Mouse (Mus musculus) kidney, postnatal 0 days (tissue): ENCODE results near the gene Nrd1. TPM values are rescaled to one million over a fixed set of nuclear protein-coding genes. Genes with fewer than 3 reads are reported as not detected.
A peak's percentile ranks its signal among the peaks of the same experiment; 100 is the strongest.

ENCODE experiments used
- ATAC-seq: fragments of 200-750 bp; cut with Nextera tagmentation; replicated peaks from 2 replicates; pipeline ENCODE4 v1.8.0; 2017; ENCODE audit warnings: low read depth, moderate number of reproducible peaks, moderate TSS enrichment, moderate library complexity; ENCODE audit not compliant: low FRiP score
- DNase-seq: peaks from one replicate; pipeline ENCODE4 v3.0.0-alpha.2; 2016; ENCODE audit warnings: low spot score
- H3K27ac ChIP-seq: fragments of 300-500 bp; sonication (generic); 2 replicates; pipeline ENCODE4 v1.5.1; 2014; ENCODE audit warnings: mild to moderate bottlenecking
- H3K27me3 ChIP-seq: fragments of 300-500 bp; sonication (generic); 2 replicates; pipeline ENCODE4 v1.6.1; 2014; ENCODE audit warnings: low read length, mixed read lengths; ENCODE audit not compliant: insufficient read depth
- H3K36me3 ChIP-seq: fragments of 300-500 bp; sonication (generic); 2 replicates; pipeline ENCODE4 v1.6.1; 2014; ENCODE audit warnings: low read length, mixed read lengths; ENCODE audit not compliant: insufficient read depth
- H3K4me1 ChIP-seq: fragments of 300-500 bp; sonication (generic); replicated peaks from 2 replicates; pipeline ENCODE4 v1.6.1; 2014; ENCODE audit warnings: antibody characterized with exemption, low read length, mixed read lengths; ENCODE audit not compliant: insufficient read depth
- H3K4me2 ChIP-seq: fragments of 300-500 bp; sonication (generic); 2 replicates; pipeline ENCODE4 v1.6.1; 2014; ENCODE audit warnings: mild to moderate bottlenecking, low read length, moderate library complexity, mixed read lengths
- H3K4me3 ChIP-seq: fragments of 300-500 bp; sonication (generic); replicated peaks from 2 replicates; pipeline ENCODE4 v1.5.1; 2014; ENCODE audit warnings: low read depth, low read length
- H3K9ac ChIP-seq: fragments of 300-500 bp; sonication (generic); 2 replicates; pipeline ENCODE4 v1.6.1; 2014; ENCODE audit warnings: low read depth, low read length
- H3K9me3 ChIP-seq: fragments of 300-500 bp; sonication (generic); replicated peaks from 2 replicates; pipeline ENCODE4 v1.6.1; 2016; ENCODE audit warnings: low read length, inconsistent platforms, mixed read lengths
- CTCF ChIP-seq: IDR thresholded peaks from 2 replicates; pipeline ENCODE4 v1.5.1; 2016; ENCODE audit warnings: antibody characterized with exemption, low read depth, mild to moderate bottlenecking, moderate library complexity
- WGBS: fragments of 180-500 bp; shearing (Covaris S2); extraction: QIAGEN DNeasy Blood & Tissue Kit; methylation state at CpG from one replicate; pipeline ENCODE4 v1.1.7; 2014; 5-methylcytosine and 5-hydroxymethylcytosine counted together
- polyA plus RNA-seq: library from polyadenylated mRNA; unstranded; fragments of >200 nt; fragmentation: Nextera tagmentation; extraction: Ambion mirVana; gene quantifications from 2 replicates; pipeline ENCODE4 v1.2.1, GENCODE M21; 2015

Nrd1 gene
- polyA plus RNA-seq: 43.5 and 45.1 TPM in 2 replicates

GRCm38 (mm10) chr4:108999999-109000950 is at the start of gene Nrd1:
Nrd1 (plus strand) TSS chr4:109000655.
- Histone ChIP-seq H3K9me3 (no peaks in the 10 kb centered on the region), H3K4me3 (peak within 1 kb of the TSS; percentile 77), H3K4me2 (peak within 1 kb of the TSS; percentile 76), H3K27ac (peak within 1 kb of the TSS; percentile 96), H3K9ac (peak within 1 kb of the TSS; percentile 85), H3K4me1 (no peaks in the 10 kb centered on the region; the same call in 1 of the 2 replicates), H3K27me3 (no peaks in the 10 kb centered on the region), H3K36me3 (no peaks in the 10 kb centered on the region)
- DNase-seq (peak; percentile 100), ATAC-seq (peak; percentile 99)
- no peak for TF ChIP-seq CTCF
- under 1% methylated on average over 58 of the region's 58 CpGs for WGBS

GRCm38 (mm10) chr4:108951663-108952062 is 48.8 kb upstream of the Nrd1 start:
- H3K27me3 ChIP-seq: no peaks in the 10 kb centered on the region
- H3K9ac ChIP-seq: no peak overlapping the region
- H3K4me3 ChIP-seq: no peak overlapping the region
- H3K4me1 ChIP-seq: no peaks in the 10 kb centered on the region
- H3K9me3 ChIP-seq: no peaks in the 10 kb centered on the region
- no peaks in the 10 kb centered on the region for H3K36me3 ChIP-seq
- H3K4me2 ChIP-seq: no peak overlapping the region
- DNase-seq (no peak), ATAC-seq (no peak)
- WGBS: 88% methylated on average over 4 of the region's 4 CpGs
- H3K27ac ChIP-seq: no peak overlapping the region
- no peak for TF ChIP-seq CTCF

GRCm38 (mm10) chr4:108959696-108960095 is 40.8 kb upstream of the Nrd1 start:
- Histone ChIP-seq H3K4me1 (no peaks in the 10 kb centered on the region), H3K27me3 (no peaks in the 10 kb centered on the region), H3K4me2 (no peak overlapping the region), H3K9ac (no peak overlapping the region), H3K27ac (no peak overlapping the region), H3K4me3 (no peak overlapping the region), H3K36me3 (no peaks in the 10 kb centered on the region), H3K9me3 (no peaks in the 10 kb centered on the region)
- ATAC-seq: no peak
- 85% methylated on average over 3 of the region's 3 CpGs for WGBS
- DNase-seq: no peak
- TF ChIP-seq CTCF: no peak

- Histone ChIP-seq H3K4me2 (no peak overlapping the region), H3K27ac (no peak overlapping the region), H3K9me3 (no peaks in the 10 kb centered on the region), H3K9ac (no peak overlapping the region), H3K27me3 (no peaks in the 10 kb centered on the region), H3K4me3 (no peak overlapping the region), H3K36me3 (no peaks in the 10 kb centered on the region), H3K4me1 (no peaks in the 10 kb centered on the region)
- 89% methylated on average over 4 of the region's 4 CpGs for WGBS
- no peak for TF ChIP-seq CTCF
- DNase-seq (no peak), ATAC-seq (no peak)
Measured at GRCm38 (mm10) chr4:108960619-108961460, 39.6 kb upstream of the Nrd1 start.

- Histone ChIP-seq H3K4me3 (no peak overlapping the region), H3K9me3 (no peaks in the 10 kb centered on the region), H3K9ac (no peak overlapping the region), H3K27ac (no peak overlapping the region), H3K4me1 (no peaks in the 10 kb centered on the region), H3K4me2 (no peak overlapping the region), H3K36me3 (no peaks in the 10 kb centered on the region), H3K27me3 (no peaks in the 10 kb centered on the region)
- ATAC-seq: no peak
- DNase-seq: no peak
- 81% methylated on average over 6 of the region's 6 CpGs for WGBS
- no peak for TF ChIP-seq CTCF
Measured at GRCm38 (mm10) chr4:108963017-108963416, 37.4 kb upstream of the Nrd1 start.

- H3K4me1 ChIP-seq: no peaks in the 10 kb centered on the region
- 55% methylated on average over 3 of the region's 3 CpGs for WGBS
- no peak overlapping the region for H3K9ac ChIP-seq
- ATAC-seq (no peak), DNase-seq (no peak)
- no peak overlapping the region for H3K27ac ChIP-seq
- H3K9me3 ChIP-seq: no peaks in the 10 kb centered on the region
- H3K27me3 ChIP-seq: no peaks in the 10 kb centered on the region
- H3K4me3 ChIP-seq: no peak overlapping the region
- no peak overlapping the region for H3K4me2 ChIP-seq
- no peaks in the 10 kb centered on the region for H3K36me3 ChIP-seq
- TF ChIP-seq CTCF: no peak
Measured at GRCm38 (mm10) chr4:108969517-108969916, 30.9 kb upstream of the Nrd1 start.
